Mouse (Mus musculus) G1E (cell line): ENCODE results near the gene Zdhhc23. TPM values are rescaled to one million over a fixed set of nuclear protein-coding genes. Genes with fewer than 3 reads are reported as not detected.

Source experiments
- ATAC-seq: 2 replicates; pipeline ENCODE4 v1.8.0; 2016; ENCODE audit warnings: mild to moderate bottlenecking; ENCODE audit not compliant: insufficient number of reproducible peaks, poor library complexity, low FRiP score, severe bottlenecking; ENCODE audit errors: extremely low read depth
- DNase-seq: peaks from one replicate; pipeline ENCODE4 v3.0.0; 2012; ENCODE audit warnings: low spot score
- H3K27me3 ChIP-seq: 2 replicates; pipeline ENCODE4 v1.6.1; 2012; ENCODE audit warnings: mild to moderate bottlenecking, low read length, inconsistent platforms; ENCODE audit not compliant: insufficient read depth
- H3K36me3 ChIP-seq: replicated peaks from 2 replicates; pipeline ENCODE3; 2012; ENCODE audit warnings: mild to moderate bottlenecking, inconsistent platforms
- H3K4me1 ChIP-seq: 2 replicates; pipeline ENCODE4 v1.6.1; 2012; ENCODE audit warnings: low read depth, low read length, inconsistent platforms, mixed read lengths; ENCODE audit not compliant: insufficient read depth
- H3K4me3 ChIP-seq: 2 replicates; pipeline ENCODE4 v1.5.1; 2012; ENCODE audit warnings: low read depth, mild to moderate bottlenecking, inconsistent platforms, low read length, moderate library complexity, mixed read lengths
- H3K9me3 ChIP-seq: replicated peaks from 2 replicates; pipeline ENCODE4 v1.6.1; 2012; ENCODE audit warnings: inconsistent platforms
- CTCF ChIP-seq: IDR thresholded peaks from 2 replicates; pipeline ENCODE4 v1.5.1; 2012; ENCODE audit warnings: low read depth, low read length, inconsistent platforms, mixed read lengths
- GATA1 ChIP-seq: IDR thresholded peaks from 2 replicates; pipeline ENCODE4 v1.6.1; 2012; ENCODE audit warnings: borderline replicate concordance, low read length, inconsistent platforms, mixed read lengths
- GATA2 ChIP-seq: IDR thresholded peaks from 2 replicates; pipeline ENCODE4 v1.6.1; 2012; ENCODE audit warnings: low read depth, low read length, inconsistent platforms, borderline replicate concordance
- POLR2AphosphoS5 ChIP-seq: IDR thresholded peaks from 2 replicates; pipeline ENCODE4 v1.6.1; 2012; ENCODE audit warnings: low read depth, low read length, inconsistent platforms; ENCODE audit not compliant: insufficient replicate concordance
- TAL1 ChIP-seq: conservative IDR thresholded peaks from 2 replicates; pipeline ENCODE4 v1.6.1; 2012; ENCODE audit warnings: low read depth, low read length, inconsistent platforms, mixed read lengths
- polyA plus RNA-seq: library from polyadenylated mRNA; stranded (reverse); fragments of >175 nt; gene quantifications from 2 replicates; pipeline ENCODE4 v1.2.3, GENCODE M21; 2012
- total RNA-seq, 2 experiments: library from RNA; stranded (forward) in 1 of 2; stranded (reverse) in 1 of 2; fragments of 200-1000 nt in 1 of 2; fragments of >200 nt in 1 of 2; fragmentation: Nextera tagmentation in 1 of 2; gene quantifications; 2 replicates each; pipeline ENCODE4 v1.2.3; 2014 to 2017

Zdhhc23 gene
- total RNA-seq (2014; fragmentation: Nextera tagmentation) (0.90 TPM in 1 of 2 replicates, not detected in the other), total RNA-seq (2017) (0.52 and 0.55 TPM in 2 replicates), polyA plus RNA-seq (0.11 and 0.21 TPM in 2 replicates)

- ATAC-seq: no peak
- TF ChIP-seq POLR2AphosphoS5 (no peak), TAL1 (no peak), GATA1 (no peak), CTCF (no peak), GATA2 (no peak)
Measured at GRCm38 (mm10) chr16:43979328-43980109, at the start of gene Zdhhc23. Gene Zdhhc23, minus strand, starts transcription at chr16:43979791.

GRCm38 (mm10) chr16:44029273-44029672, 49.7 kb upstream of the Zdhhc23 start:
- ATAC-seq: peak; percentile 30; the same call in 1 of the 2 replicates
- TF ChIP-seq TAL1 (no peak), GATA2 (no peak), CTCF (no peak), GATA1 (no peak)
- H3K27me3 ChIP-seq: peaks cover 5% of the 10 kb centered on the region; the same call in 1 of the 2 replicates
- H3K4me1 ChIP-seq: peaks cover 5% of the 10 kb centered on the region; the same call in 1 of the 2 replicates
- no peaks in the 10 kb centered on the region for H3K9me3 ChIP-seq
- no peak overlapping the region for H3K4me3 ChIP-seq
- H3K36me3 ChIP-seq: no peaks in the 10 kb centered on the region
- DNase-seq: no peak

More at GRCm38 (mm10) chr16:43979328-43980109, at the start of gene Zdhhc23:
- Histone ChIP-seq H3K4me1 (peaks cover 12% of the 10 kb centered on the region), H3K9me3 (no peaks in the 10 kb centered on the region), H3K27me3 (peaks cover 18% of the 10 kb centered on the region), H3K4me3 (peak within 1 kb of the TSS; percentile 73), H3K36me3 (no peaks in the 10 kb centered on the region)
- DNase-seq: peak; percentile 23

- Histone ChIP-seq H3K36me3 (no peaks in the 10 kb centered on the region), H3K4me3 (no peak overlapping the region), H3K27me3 (peaks cover 5% of the 10 kb centered on the region; the same call in 1 of the 2 replicates), H3K9me3 (no peaks in the 10 kb centered on the region), H3K4me1 (peaks cover 5% of the 10 kb centered on the region; the same call in 1 of the 2 replicates)
- TF ChIP-seq CTCF: no peak
- no peak for TF ChIP-seq POLR2AphosphoS5
- no peak for TF ChIP-seq GATA2
- no peak for TF ChIP-seq TAL1
- no peak for TF ChIP-seq GATA1
- no peak for DNase-seq
- no peak for ATAC-seq
Measured at GRCm38 (mm10) chr16:44026822-44027221, 47.2 kb upstream of the Zdhhc23 start.

GRCm38 (mm10) chr16:44026210-44026609, 46.6 kb upstream of the Zdhhc23 start:
- Histone ChIP-seq H3K36me3 (no peaks in the 10 kb centered on the region), H3K27me3 (peaks cover 5% of the 10 kb centered on the region; the same call in 1 of the 2 replicates), H3K9me3 (no peaks in the 10 kb centered on the region), H3K4me3 (no peak overlapping the region), H3K4me1 (peaks cover 5% of the 10 kb centered on the region; the same call in 1 of the 2 replicates)
- ATAC-seq: no peak
- no peak for TF ChIP-seq TAL1
- no peak for TF ChIP-seq CTCF
- TF ChIP-seq GATA1: no peak
- no peak for TF ChIP-seq POLR2AphosphoS5
- no peak for TF ChIP-seq GATA2
- DNase-seq: no peak

- DNase-seq (no peak), ATAC-seq (no peak)
- Histone ChIP-seq H3K4me1 (peaks cover 18% of the 10 kb centered on the region), H3K4me3 (no peak overlapping the region), H3K27me3 (no peaks in the 10 kb centered on the region; the same call in 1 of the 2 replicates), H3K36me3 (no peaks in the 10 kb centered on the region), H3K9me3 (no peaks in the 10 kb centered on the region)
- TF ChIP-seq GATA2: no peak
Measured at GRCm38 (mm10) chr16:44018986-44019548, 39.5 kb upstream of the Zdhhc23 start.

GRCm38 (mm10) chr16:44018372-44018771, 38.8 kb upstream of the Zdhhc23 start:
- H3K4me3 ChIP-seq: no peak overlapping the region; the same call in 1 of the 2 replicates
- no peaks in the 10 kb centered on the region for H3K27me3 ChIP-seq
- TF ChIP-seq CTCF (no peak), TAL1 (no peak), POLR2AphosphoS5 (no peak), GATA1 (no peak), GATA2 (no peak)
- H3K9me3 ChIP-seq: no peaks in the 10 kb centered on the region
- ATAC-seq (peak; percentile 87), DNase-seq (peak; percentile 2)
- peaks cover 18% of the 10 kb centered on the region for H3K4me1 ChIP-seq
- no peaks in the 10 kb centered on the region for H3K36me3 ChIP-seq
